Mouse (Mus musculus): ENCODE measurements around the gene Myef2. TPM values are rescaled to one million over a fixed set of nuclear protein-coding genes. Genes with fewer than 3 reads are reported as not detected.

Gene Myef2
- polyA plus RNA-seq (2012; rRNA removed) = 2.1 and 3.3 TPM in 2 replicates

DNA sequence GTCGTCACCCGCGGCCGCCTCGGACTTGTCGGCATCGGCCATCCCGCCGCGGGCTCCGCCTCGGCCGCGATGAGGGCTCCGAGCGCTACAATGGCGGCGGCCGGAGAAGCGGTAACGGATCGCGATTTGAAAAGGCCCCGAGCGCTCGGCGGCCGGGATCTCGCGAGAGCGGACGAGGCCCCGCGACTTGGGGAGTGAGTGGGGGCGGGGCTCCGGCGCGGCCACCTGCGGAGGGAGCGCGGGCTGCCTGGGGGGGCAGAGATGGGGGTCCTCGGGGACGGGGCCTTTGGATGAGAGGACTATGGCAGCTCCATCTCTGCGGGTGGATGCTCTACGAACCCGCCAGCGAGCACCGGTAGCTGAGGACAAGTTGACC lies at the start of gene Myef2:
Myef2 (minus strand) TSS at position 185 of the 376 bp plus-strand sequence.

GRCm38 (mm10) chr2:125152388-125152787 lies 28.9 kb upstream of the Myef2 start, which contains the start of gene Slc12a1:
TSS of gene Slc12a1 (plus strand) at chr2:125152505.

GRCm38 (mm10) chr2:125135903-125136811 lies 12.7 kb upstream of the Myef2 start, which contains the start of gene Ctxn2:
TSS of gene Ctxn2 (plus strand) at chr2:125136692.

GRCm38 (mm10) chr2:125067894-125068293 lies 55.6 kb downstream of the Myef2 start, which contains the start of gene Slc24a5:
TSS of gene Slc24a5 (plus strand) at chr2:125068124.

Other genes with a start within 250 kb of the Myef2 start
- 0.03 and 0.06 TPM in 2 replicates for gene Slc24a5, start 55.5 kb downstream of the Myef2 start, polyA plus RNA-seq (2012; rRNA removed)
- 0.05 TPM in 1 of 2 replicates, not detected in the other for gene Ctxn2, start 13.0 kb upstream of the Myef2 start, polyA plus RNA-seq (2012; rRNA removed)
- gene Slc12a1, start 28.8 kb upstream of the Myef2 start, polyA plus RNA-seq (2012; rRNA removed) = not detected in 2 replicates
- gene Dut, start 123.5 kb upstream of the Myef2 start, polyA plus RNA-seq (2012; rRNA removed) = 6.2 and 14.4 TPM in 2 replicates